Mouse (Mus musculus): Measurements from ENCODE around the gene Unk.

The Unk gene

GRCm38 (mm10) chr11:116030898-116031845, 1.1 kb downstream of the Unk start:
- no peak for DNase-seq (ENCODE audit: low spot score)

- no peak for DNase-seq (ENCODE audit: low spot score)
These were observed 4.5 kb downstream of the Unk start for GRCm38 (mm10) chr11:116034584-116034983.

GRCm38 (mm10) chr11:116036671-116037070, 6.5 kb downstream of the Unk start:
- no peak for DNase-seq (ENCODE audit: low spot score)

GRCm38 (mm10) chr11:116037826-116038225, 7.7 kb downstream of the Unk start:
- no peak for DNase-seq (ENCODE audit: low spot score)

GRCm38 (mm10) chr11:116040593-116040992, 10.5 kb downstream of the Unk start:
- no peak for DNase-seq (ENCODE audit: low spot score)

- no peak for DNase-seq (ENCODE audit: low spot score)
These were observed 11.7 kb downstream of the Unk start for GRCm38 (mm10) chr11:116041833-116042232.

- no peak for DNase-seq (ENCODE audit: low spot score)
These were observed 12.4 kb downstream of the Unk start for GRCm38 (mm10) chr11:116042372-116043138.

GRCm38 (mm10) chr11:116043286-116043685, 13.2 kb downstream of the Unk start:
- DNase-seq (ENCODE audit: low spot score): no peak

- DNase-seq (ENCODE audit: low spot score): no peak
These were observed 15.1 kb downstream of the Unk start for GRCm38 (mm10) chr11:116045173-116045572.

- no peak for DNase-seq (ENCODE audit: low spot score)
These were observed 19.5 kb downstream of the Unk start for GRCm38 (mm10) chr11:116049610-116050009.

- DNase-seq (ENCODE audit: low spot score): no peak
These were observed 20.1 kb downstream of the Unk start for GRCm38 (mm10) chr11:116050196-116050595.

- DNase-seq (ENCODE audit: low spot score): no peak
These were observed 23.5 kb downstream of the Unk start for GRCm38 (mm10) chr11:116053510-116054229.

- no peak for DNase-seq (ENCODE audit: low spot score)
These were observed 25.8 kb downstream of the Unk start for GRCm38 (mm10) chr11:116055873-116056272.

GRCm38 (mm10) chr11:116057237-116057881, 27.2 kb downstream of the Unk start:
- no peak for DNase-seq (ENCODE audit: low spot score)

GRCm38 (mm10) chr11:116058022-116058614, 28.0 kb downstream of the Unk start:
- DNase-seq (ENCODE audit: low spot score): no peak

GRCm38 (mm10) chr11:116058868-116059690, 29.0 kb downstream of the Unk start:
- DNase-seq (ENCODE audit: low spot score): no peak

GRCm38 (mm10) chr11:116059691-116060025, 29.5 kb downstream of the Unk start:
- no peak for DNase-seq (ENCODE audit: low spot score)

- peak; percentile 37 for DNase-seq (ENCODE audit: low spot score)
These were observed 30.5 kb downstream of the Unk start for GRCm38 (mm10) chr11:116060596-116060995.

- no peak for DNase-seq (ENCODE audit: low spot score)
These were observed 31.7 kb downstream of the Unk start for GRCm38 (mm10) chr11:116061641-116062415.

- no peak for DNase-seq (ENCODE audit: low spot score)
These were observed 32.4 kb downstream of the Unk start for GRCm38 (mm10) chr11:116062521-116062920.
